Mouse (Mus musculus): ENCODE measurements around the gene Pram1.

DNA sequence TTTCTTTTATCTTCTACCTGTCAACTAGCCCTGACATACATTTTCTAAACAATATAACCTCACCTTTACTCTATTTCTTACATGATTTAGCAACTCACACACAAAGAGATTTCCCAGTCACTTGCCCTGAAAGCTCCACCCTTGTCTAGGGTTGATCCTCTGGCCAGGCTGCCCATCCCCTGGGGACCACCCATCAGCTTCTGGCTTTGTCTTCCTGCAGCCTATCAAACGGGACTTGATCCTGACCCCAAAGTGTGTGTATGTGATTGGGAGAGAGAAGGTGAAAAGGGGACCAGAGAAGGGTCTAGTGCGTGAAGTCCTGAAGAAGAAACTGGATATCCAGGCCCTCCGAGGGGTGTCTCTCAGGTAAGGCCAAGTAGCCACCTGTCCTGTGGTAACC, 37.0 kb upstream of the Pram1 start:
- TF ChIP-seq GATA1 (IDR thresholded peaks at IDR 0.05; ENCODE audit: borderline replicate concordance, low read length) (no peak), FLI1 (IDR thresholded peaks at IDR 0.05; ENCODE audit: low read length) (no peak)

All from megakaryocyte, embryonic 14.5 days (primary cell).